Mouse (Mus musculus): ENCODE measurements around the gene Lap3.

DNA sequence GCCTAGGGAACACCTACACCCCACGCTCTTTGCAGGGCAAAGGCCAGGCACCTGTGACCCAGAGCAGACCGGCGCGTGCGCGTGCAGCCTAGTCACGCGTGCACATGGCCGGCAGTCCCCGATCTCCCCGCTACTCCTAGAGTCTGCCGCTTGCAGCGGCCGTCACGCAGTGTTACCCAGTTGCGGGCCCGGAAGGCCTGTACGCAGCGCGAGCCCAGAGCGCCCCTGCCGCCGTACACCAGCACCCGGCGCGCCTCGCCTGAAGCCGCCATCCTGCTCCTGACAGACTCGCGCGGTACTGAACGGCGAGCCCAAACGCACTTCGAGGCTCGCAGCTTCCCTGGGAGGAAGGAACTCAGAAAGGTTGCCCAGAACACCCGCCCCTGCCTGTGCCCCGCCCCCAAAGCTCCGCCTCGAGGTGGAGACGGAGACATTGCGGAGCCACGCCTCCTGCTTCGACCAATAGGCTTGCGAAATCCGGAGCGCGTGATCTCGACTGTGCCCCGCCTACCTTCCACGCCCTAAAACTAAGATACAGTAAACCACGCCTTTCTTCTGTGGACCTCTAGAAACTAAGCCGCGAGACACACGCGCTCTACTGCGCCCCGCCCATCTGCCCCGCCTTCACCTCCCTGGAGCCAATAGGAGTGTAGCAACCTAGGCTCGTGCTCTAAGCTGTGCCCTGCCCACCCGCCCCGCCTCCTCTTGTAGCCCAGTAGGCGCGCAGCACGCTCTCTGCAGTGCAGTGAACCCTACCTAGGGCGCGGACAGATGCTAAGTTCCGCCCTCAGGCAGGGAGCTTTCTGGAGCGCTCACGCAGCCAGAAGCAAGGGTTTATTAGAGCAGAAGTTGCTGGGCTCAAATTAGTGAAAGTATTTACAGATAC is 43.1 kb upstream of the Lap3 start, which contains the start of gene Qdpr:
- no peak for TF ChIP-seq CTCF (conservative IDR thresholded peaks at IDR 0.05; ENCODE audit: low read length)
- no peak for TF ChIP-seq NANOG (IDR thresholded peaks at IDR 0.05; ENCODE audit: borderline replicate concordance, low read length)
- no peak for TF ChIP-seq POU5F1 (IDR thresholded peaks at IDR 0.05; ENCODE audit: borderline replicate concordance, low read length)

Measured in E14TG2a.4 (cell line).